Mouse (Mus musculus) liver, embryonic 14.5 days (tissue): ENCODE results near the gene Rhot1. TPM values are rescaled to one million over a fixed set of nuclear protein-coding genes. Genes with fewer than 3 reads are reported as not detected.

ENCODE experiments used
- ATAC-seq: fragments of 200-750 bp; cut with Nextera tagmentation; 2 replicates; pipeline ENCODE4 v1.8.0; 2017; ENCODE audit warnings: moderate number of reproducible peaks, mild to moderate bottlenecking, moderate library complexity; ENCODE audit not compliant: insufficient read depth
- DNase-seq, 3 experiments: peaks; one replicate each; pipeline ENCODE4 v3.0.0-alpha.2; 2012 to 2013; ENCODE audit warnings: low read depth in 3 of 3, low spot score in 3 of 3
- H3K27ac ChIP-seq: fragments of 300-500 bp; sonication (generic); 2 replicates; pipeline ENCODE4 v1.5.1; 2014; ENCODE audit warnings: moderate library complexity, mild to moderate bottlenecking, control low read depth, inconsistent platforms
- H3K27me3 ChIP-seq: fragments of 300-500 bp; sonication (generic); 2 replicates; pipeline ENCODE4 v1.6.1; 2014; ENCODE audit warnings: mild to moderate bottlenecking, low read length, moderate library complexity; ENCODE audit not compliant: control insufficient read depth, insufficient read depth
- H3K36me3 ChIP-seq: fragments of 300-500 bp; sonication (generic); replicated peaks from 2 replicates; pipeline ENCODE4 v1.6.1; 2014; ENCODE audit warnings: low read depth; ENCODE audit not compliant: control insufficient read depth, insufficient read depth
- H3K4me1 ChIP-seq, 2 experiments: fragments of 200-500 bp in 1 of 2; fragments of 300-500 bp in 1 of 2; sonication (generic) in 1 of 2; replicated peaks; 2 replicates each; pipeline ENCODE4 v1.6.1; 2012 to 2014; ENCODE audit warnings: antibody characterized with exemption in 1 of 2, inconsistent platforms in 1 of 2, low read length in 1 of 2; ENCODE audit not compliant: control insufficient read depth in 2 of 2, insufficient read depth in 2 of 2
- H3K4me2 ChIP-seq: fragments of 300-500 bp; sonication (generic); 2 replicates; pipeline ENCODE4 v1.6.1; 2014; ENCODE audit warnings: low read depth, mild to moderate bottlenecking, control low read depth, moderate library complexity
- H3K4me3 ChIP-seq, 2 experiments: fragments of 200-500 bp in 1 of 2; fragments of 300-500 bp in 1 of 2; sonication (generic) in 1 of 2; 2 replicates each; pipeline ENCODE4 v1.5.1; 2012 to 2014; ENCODE audit warnings: low read depth in 2 of 2, low read length in 2 of 2, mild to moderate bottlenecking in 2 of 2, control low read depth in 1 of 2, inconsistent platforms in 1 of 2, moderate library complexity in 1 of 2; ENCODE audit not compliant: insufficient read depth in 1 of 2
- H3K9ac ChIP-seq: fragments of 300-500 bp; sonication (generic); replicated peaks from 2 replicates; pipeline ENCODE4 v1.6.1; 2014; ENCODE audit warnings: mild to moderate bottlenecking, control low read depth, moderate library complexity
- H3K9me3 ChIP-seq: fragments of 300-500 bp; sonication (generic); 2 replicates; pipeline ENCODE4 v1.6.1; 2016; ENCODE audit warnings: low read length, mixed read lengths; ENCODE audit not compliant: control insufficient read depth
- CTCF ChIP-seq: IDR thresholded peaks from 2 replicates; pipeline ENCODE4 v1.5.1; 2016; ENCODE audit warnings: antibody characterized with exemption, low read depth, control low read depth
- EP300 ChIP-seq: IDR thresholded peaks from 2 replicates; pipeline ENCODE4 v1.6.1; 2016; ENCODE audit warnings: antibody characterized with exemption, low read depth
- WGBS: fragments of 180-500 bp; shearing (Covaris S2); extraction: QIAGEN DNeasy Blood & Tissue Kit; methylation state at CpG from one replicate; pipeline ENCODE4 v1.1.7; 2014; ENCODE audit not compliant: insufficient replicate concordance; 5-methylcytosine and 5-hydroxymethylcytosine counted together
- polyA plus RNA-seq, 2 experiments: library from polyadenylated mRNA; depleted of rRNA in 1 of 2; stranded (reverse) in 1 of 2; unstranded in 1 of 2; fragments of >200 nt; fragmentation: Nextera tagmentation in 1 of 2; extraction: Ambion mirVana in 1 of 2; gene quantifications; 2 replicates each; pipeline versions ENCODE4 v1.2.1 to v1.2.3; 2012 to 2014

Rhot1 gene
- polyA plus RNA-seq, 2 experiments = 11.6 to 21.6 TPM

DNA sequence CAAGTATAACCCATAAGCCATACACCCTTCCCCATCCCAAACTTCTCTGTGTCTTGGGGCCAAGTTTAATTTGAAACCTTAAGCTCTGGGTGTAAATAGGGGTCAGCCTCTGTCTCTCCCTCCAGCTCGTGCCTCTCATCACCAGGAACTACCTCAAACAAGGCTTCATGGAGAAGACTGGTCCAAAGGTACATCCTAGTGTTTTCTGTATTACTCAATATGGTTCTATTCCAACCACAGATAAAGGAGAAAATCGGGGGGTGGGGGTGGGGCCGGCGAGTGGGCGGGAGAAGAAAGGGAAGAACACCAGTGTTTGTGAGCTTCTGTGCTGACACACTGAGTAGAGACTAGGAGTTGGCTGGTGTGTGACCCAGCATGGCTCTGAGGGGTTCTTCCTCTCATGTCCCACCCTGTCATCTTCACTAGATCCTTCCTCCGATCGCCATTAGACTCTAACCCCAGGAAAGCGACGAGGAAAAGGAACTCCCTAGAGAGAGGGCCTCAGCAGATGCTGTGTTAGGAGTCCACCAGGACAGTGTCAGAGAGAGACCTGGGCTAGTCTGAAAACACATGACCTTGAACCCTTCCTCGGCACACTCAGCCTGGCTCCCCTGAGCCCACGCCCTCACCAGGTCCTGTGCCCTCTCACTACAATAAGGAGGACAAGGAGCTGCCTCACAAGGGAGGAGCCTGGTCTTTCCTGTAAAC is 34.7 kb upstream of the Rhot1 start:
- H3K4me1 ChIP-seq = peaks cover 0 to 6% of the 10 kb centered on the region in 2 experiments; a peak in 1 of 4 replicates
- no peaks in the 10 kb centered on the region for H3K9me3 ChIP-seq
- H3K4me2 ChIP-seq = no peak overlapping the region
- no peaks in the 10 kb centered on the region for H3K36me3 ChIP-seq
- no peak overlapping the region for H3K9ac ChIP-seq
- no peak overlapping the region for H3K27ac ChIP-seq
- H3K4me3 ChIP-seq = no peak overlapping the region
- 57% methylated on average over 11 of the region's 11 CpGs for WGBS
- ATAC-seq (no peak), DNase-seq (no peak)
- H3K27me3 ChIP-seq = no peaks in the 10 kb centered on the region
- no peak for TF ChIP-seq CTCF
- TF ChIP-seq EP300 = no peak

DNA sequence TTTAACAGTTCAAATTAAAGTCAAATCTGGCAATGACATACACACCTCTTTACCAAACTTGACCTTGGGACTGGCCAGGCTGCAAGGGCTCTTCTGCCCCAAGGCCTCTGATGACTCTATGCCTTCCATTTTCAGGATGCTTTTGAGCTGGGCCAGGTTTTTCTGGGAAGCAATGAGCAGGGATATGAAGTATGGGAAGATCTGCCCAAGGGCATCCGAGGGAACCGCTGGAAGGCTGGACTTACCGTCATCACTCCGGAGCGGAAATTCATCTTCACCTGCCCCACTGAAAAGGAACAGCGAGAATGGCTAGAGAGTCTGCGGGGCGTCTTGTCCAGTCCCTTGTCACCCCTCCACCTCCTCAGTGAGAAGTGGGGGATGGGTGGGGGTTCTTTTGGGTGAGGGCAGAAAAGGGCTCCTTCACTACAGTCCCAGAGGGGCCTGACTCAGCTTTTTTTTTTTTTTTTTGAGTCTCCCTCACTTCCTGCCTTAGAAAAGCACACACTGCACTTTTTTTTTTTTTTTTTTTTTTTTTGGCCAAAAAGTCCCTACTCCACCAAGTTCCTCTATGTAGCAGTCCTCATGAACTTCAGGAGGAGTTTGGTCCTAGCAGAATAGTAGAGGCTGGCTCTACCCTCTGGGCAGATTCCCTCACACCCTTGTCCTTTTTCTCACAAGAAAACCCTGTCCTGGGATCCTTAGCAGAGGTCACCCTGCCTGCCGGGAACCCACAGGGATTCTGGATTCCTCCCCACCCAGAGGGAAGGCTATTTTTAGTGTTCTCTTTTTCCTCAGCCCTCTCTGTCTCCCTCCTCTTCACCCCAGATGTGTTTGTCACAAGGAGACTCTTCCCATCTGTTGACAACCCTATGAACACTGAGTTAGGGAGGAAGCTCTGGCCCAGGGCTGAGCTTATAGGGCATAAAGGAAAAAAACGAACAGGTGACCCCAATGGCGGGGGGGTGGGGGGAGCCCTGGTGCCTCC is 31.6 kb upstream of the Rhot1 start:
- no peak for TF ChIP-seq CTCF
- no peak for TF ChIP-seq EP300
- no peak overlapping the region for H3K4me3 ChIP-seq
- ATAC-seq (no peak), DNase-seq (no peak)
- H3K27me3 ChIP-seq = no peaks in the 10 kb centered on the region
- no peaks in the 10 kb centered on the region for H3K36me3 ChIP-seq
- WGBS = 58% methylated on average over 11 of the region's 11 CpGs
- H3K27ac ChIP-seq = no peak overlapping the region
- no peaks in the 10 kb centered on the region for H3K9me3 ChIP-seq
- no peak overlapping the region for H3K4me2 ChIP-seq
- no peak overlapping the region for H3K9ac ChIP-seq
- H3K4me1 ChIP-seq = 0 out of 4 replicates have a peak, but pooled peaks cover 0 to 4% of the 10 kb centered on the region in 2 experiments

- Histone ChIP-seq H3K9ac (no peak overlapping the region), H3K36me3 (no peaks in the 10 kb centered on the region), H3K4me3 (no peak overlapping the region), H3K4me1 (0 out of 4 replicates have a peak, but pooled peaks cover 0 to 4% of the 10 kb centered on the region in 2 experiments), H3K4me2 (no peak overlapping the region), H3K27me3 (no peaks in the 10 kb centered on the region), H3K9me3 (no peaks in the 10 kb centered on the region), H3K27ac (no peak overlapping the region)
- ATAC-seq (no peak), DNase-seq (no peak)
- WGBS = 70% methylated on average over 8 of the region's 8 CpGs
- TF ChIP-seq EP300 (no peak), CTCF (no peak)
These were observed 30.5 kb upstream of the Rhot1 start for GRCm38 (mm10) chr11:80178316-80178715.

GRCm38 (mm10) chr11:80181021-80181749 is 27.6 kb upstream of the Rhot1 start:
- no peak overlapping the region for H3K9ac ChIP-seq
- H3K27me3 ChIP-seq = no peaks in the 10 kb centered on the region
- no peaks in the 10 kb centered on the region for H3K9me3 ChIP-seq
- TF ChIP-seq EP300 = no peak
- TF ChIP-seq CTCF = peak; percentile 19; the same call in 1 of the 2 replicates
- H3K4me3 ChIP-seq = no peak overlapping the region
- ATAC-seq (no peak), DNase-seq (no peak)
- H3K4me2 ChIP-seq = no peak overlapping the region
- 50% methylated on average over 5 of the region's 5 CpGs for WGBS
- H3K36me3 ChIP-seq = no peaks in the 10 kb centered on the region
- H3K4me1 ChIP-seq = 0 out of 4 replicates have a peak, but pooled peaks cover 0 to 3% of the 10 kb centered on the region in 2 experiments
- no peak overlapping the region for H3K27ac ChIP-seq
